Mouse (Mus musculus) liver, postnatal 0 days (tissue): Measurements from ENCODE around the gene Fhdc1. TPM values are rescaled to one million over a fixed set of nuclear protein-coding genes. Genes with fewer than 3 reads are reported as not detected.

Source experiments
- ATAC-seq: fragments of 200-750 bp; cut with Nextera tagmentation; 2 replicates; pipeline ENCODE4 v1.8.0; 2017; ENCODE audit warnings: mild to moderate bottlenecking, moderate library complexity
- DNase-seq: peaks from one replicate; pipeline ENCODE4 v3.0.0-alpha.2; 2016
- H3K27ac ChIP-seq: fragments of 300-500 bp; sonication (generic); 2 replicates; pipeline ENCODE4 v1.5.1; 2014; ENCODE audit warnings: antibody characterized with exemption, moderate library complexity, mild to moderate bottlenecking, low read depth
- H3K27me3 ChIP-seq: fragments of 300-500 bp; sonication (generic); 2 replicates; pipeline ENCODE4 v1.6.1; 2014; ENCODE audit warnings: low read length, control low read depth, mixed read lengths; ENCODE audit not compliant: insufficient read depth
- H3K36me3 ChIP-seq: fragments of 300-500 bp; sonication (generic); replicated peaks from 2 replicates; pipeline ENCODE4 v1.6.1; 2014; ENCODE audit warnings: mild to moderate bottlenecking, control low read depth, low read length, moderate library complexity, mixed read lengths; ENCODE audit not compliant: insufficient read depth
- H3K4me1 ChIP-seq: fragments of 300-500 bp; sonication (generic); 2 replicates; pipeline ENCODE4 v1.6.1; 2014; ENCODE audit warnings: antibody characterized with exemption, mild to moderate bottlenecking, control low read depth; ENCODE audit not compliant: insufficient read depth
- H3K4me2 ChIP-seq: fragments of 300-500 bp; sonication (generic); 2 replicates; pipeline ENCODE4 v1.6.1; 2014; ENCODE audit warnings: low read depth, mild to moderate bottlenecking, low read length, moderate library complexity, mixed read lengths
- H3K4me3 ChIP-seq: fragments of 300-500 bp; sonication (generic); 2 replicates; pipeline ENCODE4 v1.5.1; 2014; ENCODE audit warnings: low read depth, low read length
- H3K9ac ChIP-seq: fragments of 300-500 bp; sonication (generic); replicated peaks from 2 replicates; pipeline ENCODE4 v1.6.1; 2014; ENCODE audit warnings: mild to moderate bottlenecking, moderate library complexity
- H3K9me3 ChIP-seq: fragments of 300-500 bp; sonication (generic); 2 replicates; pipeline ENCODE4 v1.6.1; 2016; ENCODE audit warnings: mild to moderate bottlenecking, control low read depth, low read length, mixed read lengths
- CTCF ChIP-seq: sonication (generic); IDR thresholded peaks from 2 replicates; pipeline ENCODE4 v1.5.1; 2016; ENCODE audit warnings: antibody characterized with exemption, low read depth
- EP300 ChIP-seq: IDR thresholded peaks from 2 replicates; pipeline ENCODE4 v1.6.1; 2016; ENCODE audit warnings: antibody characterized with exemption, low read depth, mild to moderate bottlenecking
- WGBS: fragments of 180-500 bp; shearing (Covaris S2); extraction: QIAGEN DNeasy Blood & Tissue Kit; methylation state at CpG from one replicate; pipeline ENCODE4 v1.1.7; 2014; ENCODE audit not compliant: insufficient replicate concordance; 5-methylcytosine and 5-hydroxymethylcytosine counted together
- polyA plus RNA-seq: library from polyadenylated mRNA; unstranded; fragments of >200 nt; fragmentation: Nextera tagmentation; extraction: Ambion mirVana; gene quantifications from 2 replicates; pipeline ENCODE4 v1.2.1, GENCODE M21; 2015

Gene Fhdc1
- polyA plus RNA-seq, 1 experiment from 2014 or later = 19.1 TPM

DNA sequence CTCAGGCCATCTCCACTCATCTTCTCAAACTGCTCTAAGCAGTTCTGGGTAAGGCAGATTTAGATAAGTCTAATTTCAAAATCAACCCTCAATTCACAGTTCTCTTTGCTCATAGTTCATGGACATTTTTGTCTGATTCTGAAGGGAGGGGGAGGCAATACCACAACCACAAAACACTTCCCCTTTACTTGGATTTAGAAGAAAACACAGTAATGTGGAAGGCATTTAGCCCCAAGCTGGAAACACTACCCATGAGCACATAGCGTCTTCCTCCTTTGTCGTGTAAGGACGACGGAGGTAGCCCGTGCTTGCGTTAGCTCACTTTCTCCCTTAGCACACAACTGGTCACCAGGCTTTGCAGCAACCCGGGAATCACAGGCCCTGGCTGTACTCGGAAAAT lies 24.1 kb upstream of the Fhdc1 start:
- ATAC-seq = no peak
- 0 out of 2 replicates have a peak, but pooled peaks cover 2% of the 10 kb centered on the region for H3K36me3 ChIP-seq
- H3K27ac ChIP-seq = no peak overlapping the region
- no peak overlapping the region for H3K9ac ChIP-seq
- no peak for TF ChIP-seq EP300
- TF ChIP-seq CTCF = no peak
- no peak overlapping the region for H3K4me2 ChIP-seq
- DNase-seq = no peak
- H3K4me3 ChIP-seq = no peak overlapping the region
- 40% methylated on average over 8 of the region's 8 CpGs for WGBS
- H3K9me3 ChIP-seq = no peaks in the 10 kb centered on the region
- H3K27me3 ChIP-seq = no peaks in the 10 kb centered on the region
- H3K4me1 ChIP-seq = no peaks in the 10 kb centered on the region

DNA sequence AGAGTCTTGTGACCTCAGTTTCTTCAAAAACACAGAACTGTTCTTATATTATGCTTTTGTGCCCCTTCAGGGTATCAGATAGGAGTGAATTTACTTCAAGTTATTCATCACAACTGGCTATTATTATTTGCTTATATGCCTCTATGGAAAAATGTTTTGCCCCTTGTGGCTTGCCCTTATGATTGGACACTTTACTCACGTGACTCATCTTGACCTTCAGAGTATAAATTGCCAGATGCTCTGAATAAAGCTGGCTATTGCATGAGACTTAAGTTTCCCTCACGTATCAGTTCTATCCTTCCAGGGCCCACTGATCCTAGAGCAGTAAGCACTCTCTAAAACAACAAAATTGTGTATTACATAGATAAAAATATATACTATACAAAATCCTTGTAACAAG lies 21.9 kb upstream of the Fhdc1 start:
- Histone ChIP-seq H3K4me1 (no peaks in the 10 kb centered on the region), H3K4me2 (no peak overlapping the region), H3K36me3 (peaks cover 6% of the 10 kb centered on the region; the same call in 1 of the 2 replicates), H3K9me3 (no peaks in the 10 kb centered on the region), H3K4me3 (no peak overlapping the region), H3K27ac (no peak overlapping the region), H3K27me3 (no peaks in the 10 kb centered on the region), H3K9ac (no peak overlapping the region)
- WGBS = 82% methylated on average over 2 of the region's 2 CpGs
- DNase-seq = no peak
- TF ChIP-seq CTCF (no peak), EP300 (no peak)
- no peak for ATAC-seq

DNA sequence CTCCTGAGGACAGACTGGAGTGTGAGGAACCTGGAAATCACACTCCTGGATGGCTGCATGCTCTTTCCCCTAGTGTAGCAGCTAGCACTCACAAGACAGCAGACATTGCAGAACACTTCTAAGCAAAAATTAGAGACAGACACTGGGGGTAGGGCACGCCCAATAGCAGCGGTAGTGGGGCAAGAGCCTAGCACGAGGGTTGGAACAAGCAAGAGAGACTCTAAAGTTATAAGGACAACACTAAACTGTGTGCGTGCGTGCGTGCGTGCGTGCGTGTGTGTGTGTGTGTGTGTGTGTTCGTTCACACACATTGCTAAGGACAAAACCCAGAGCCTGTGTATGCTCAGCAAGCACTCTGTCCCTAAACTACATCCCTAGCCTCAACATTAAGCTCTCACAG lies 20.3 kb upstream of the Fhdc1 start:
- 92% methylated on average over 10 of the region's 10 CpGs for WGBS

DNA sequence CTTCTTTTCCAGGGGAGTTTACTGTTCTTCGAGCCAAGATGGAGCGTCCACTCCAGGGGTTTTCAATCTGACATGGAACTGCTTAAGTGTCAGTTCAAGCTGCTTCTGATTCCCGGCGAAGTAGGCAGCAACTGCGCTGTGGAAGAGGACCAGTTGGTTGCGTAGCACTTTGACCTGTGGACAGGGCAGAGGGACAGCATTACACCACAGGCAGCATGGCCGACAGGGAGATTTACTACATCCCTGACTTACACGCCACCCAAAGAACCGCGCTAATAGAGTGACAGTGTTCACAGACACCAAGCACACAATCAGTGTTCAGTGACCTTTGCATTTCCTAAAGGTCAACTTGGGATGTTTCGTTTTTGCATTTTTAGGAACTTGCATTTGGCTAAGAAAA lies 17.5 kb upstream of the Fhdc1 start:
- ATAC-seq (peak; percentile 81), DNase-seq (no peak)
- peaks cover 4% of the 10 kb centered on the region; the same call in 1 of the 2 replicates for H3K36me3 ChIP-seq
- 74% methylated on average over 11 of the region's 11 CpGs for WGBS
- no peak for TF ChIP-seq CTCF
- TF ChIP-seq EP300 = no peak
- H3K4me1 ChIP-seq = no peaks in the 10 kb centered on the region
- H3K4me3 ChIP-seq = no peak overlapping the region
- H3K27me3 ChIP-seq = no peaks in the 10 kb centered on the region
- no peak overlapping the region for H3K27ac ChIP-seq
- H3K9ac ChIP-seq = no peak overlapping the region
- H3K4me2 ChIP-seq = no peak overlapping the region
- no peaks in the 10 kb centered on the region for H3K9me3 ChIP-seq

More for the DNA sequence above, 20.3 kb upstream of the Fhdc1 start:
- H3K9ac ChIP-seq = no peak overlapping the region
- no peaks in the 10 kb centered on the region for H3K9me3 ChIP-seq
- no peak for TF ChIP-seq EP300
- no peak for TF ChIP-seq CTCF
- H3K4me2 ChIP-seq = no peak overlapping the region
- H3K4me3 ChIP-seq = no peak overlapping the region
- no peak overlapping the region for H3K27ac ChIP-seq
- no peaks in the 10 kb centered on the region for H3K4me1 ChIP-seq
- H3K27me3 ChIP-seq = no peaks in the 10 kb centered on the region
- no peak for ATAC-seq
- H3K36me3 ChIP-seq = peaks cover 6% of the 10 kb centered on the region; the same call in 1 of the 2 replicates
- no peak for DNase-seq

DNA sequence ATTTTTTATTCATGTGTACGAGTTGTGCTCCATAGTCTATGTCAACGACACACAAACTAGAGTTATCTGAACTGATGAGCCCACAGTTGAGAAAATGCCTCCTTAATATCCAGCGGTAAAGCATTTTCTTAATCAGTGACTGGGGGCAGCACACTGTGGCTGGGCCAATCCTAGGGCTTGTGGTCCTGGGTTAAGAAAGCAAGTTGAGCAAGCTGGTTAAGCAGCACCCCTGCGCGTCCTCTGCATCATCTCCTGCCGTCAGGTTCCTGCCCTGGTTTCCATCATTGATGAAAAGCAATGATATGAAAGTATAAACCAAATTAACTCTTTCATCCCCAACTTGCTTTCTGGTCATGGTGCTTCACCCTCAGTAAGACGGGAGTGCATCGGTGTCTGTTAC lies 12.4 kb upstream of the Fhdc1 start:
- Histone ChIP-seq H3K4me3 (no peak overlapping the region), H3K4me2 (no peak overlapping the region), H3K27me3 (no peaks in the 10 kb centered on the region), H3K27ac (no peak overlapping the region), H3K4me1 (no peaks in the 10 kb centered on the region), H3K36me3 (peaks cover 2% of the 10 kb centered on the region; the same call in 1 of the 2 replicates), H3K9ac (no peak overlapping the region), H3K9me3 (no peaks in the 10 kb centered on the region)
- DNase-seq (no peak), ATAC-seq (no peak)
- 80% methylated on average over 8 of the region's 8 CpGs for WGBS
- no peak for TF ChIP-seq EP300
- TF ChIP-seq CTCF = no peak

DNA sequence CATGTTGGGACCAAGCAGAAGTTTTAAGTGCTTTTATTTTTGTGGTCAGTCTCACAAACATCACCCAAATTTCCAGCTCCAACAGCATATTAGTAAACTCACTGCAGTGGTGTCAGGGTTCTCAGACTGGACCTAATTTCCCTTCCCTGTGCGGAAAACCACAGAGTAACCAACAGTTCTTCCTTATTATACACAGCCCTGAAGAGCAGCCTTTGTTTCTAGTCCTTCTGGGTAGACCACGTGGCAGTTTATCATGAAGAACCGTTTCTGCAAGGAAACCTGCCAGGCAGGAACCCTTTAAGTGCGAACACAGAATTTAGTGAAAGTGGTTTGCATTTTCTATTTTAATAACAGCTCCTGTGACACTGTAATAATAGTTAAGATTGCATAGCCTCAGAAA lies 11.9 kb upstream of the Fhdc1 start:
- no peak for TF ChIP-seq EP300
- no peak for TF ChIP-seq CTCF
- no peak overlapping the region for H3K4me3 ChIP-seq
- no peaks in the 10 kb centered on the region for H3K27me3 ChIP-seq
- no peaks in the 10 kb centered on the region for H3K36me3 ChIP-seq
- no peaks in the 10 kb centered on the region for H3K4me1 ChIP-seq
- no peaks in the 10 kb centered on the region for H3K9me3 ChIP-seq
- H3K9ac ChIP-seq = no peak overlapping the region
- no peak overlapping the region for H3K27ac ChIP-seq
- 40% methylated on average over 4 of the region's 4 CpGs for WGBS
- ATAC-seq = no peak
- H3K4me2 ChIP-seq = no peak overlapping the region
- no peak for DNase-seq

DNA sequence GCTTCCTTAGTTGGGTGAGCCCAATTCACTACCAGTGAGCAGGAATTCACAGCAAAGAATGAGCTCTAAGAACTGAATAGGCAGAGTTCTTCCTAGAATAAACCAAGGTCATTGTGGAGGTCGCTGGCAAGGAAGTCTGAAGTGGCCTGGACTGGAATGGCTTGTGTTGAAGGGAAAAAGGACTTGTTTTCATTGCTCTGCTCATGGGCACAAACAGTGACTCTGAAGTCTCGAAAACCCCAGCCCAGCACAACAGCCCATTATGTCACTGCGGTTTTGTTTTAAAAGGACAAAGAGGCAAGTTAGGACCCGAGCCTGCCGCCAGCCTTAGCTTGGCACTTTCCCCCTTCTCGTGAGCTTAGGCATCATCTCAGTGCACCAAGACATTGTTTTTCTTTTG lies 8.5 kb upstream of the Fhdc1 start:
- Histone ChIP-seq H3K9ac (no peak overlapping the region), H3K27me3 (no peaks in the 10 kb centered on the region), H3K4me1 (no peaks in the 10 kb centered on the region), H3K27ac (no peak overlapping the region), H3K9me3 (no peaks in the 10 kb centered on the region), H3K36me3 (no peaks in the 10 kb centered on the region), H3K4me2 (no peak overlapping the region), H3K4me3 (no peak overlapping the region)
- DNase-seq = no peak
- TF ChIP-seq EP300 (no peak), CTCF (no peak)
- no peak for ATAC-seq
- WGBS = 74% methylated on average over 6 of the region's 6 CpGs
